Mouse (Mus musculus): ENCODE results near the gene Cdc20b. TPM values are rescaled to one million over a fixed set of nuclear protein-coding genes. Genes with fewer than 3 reads are reported as not detected.

Gene Cdc20b
- not detected in 2 replicates for polyA plus RNA-seq (2012; rRNA removed)

DNA sequence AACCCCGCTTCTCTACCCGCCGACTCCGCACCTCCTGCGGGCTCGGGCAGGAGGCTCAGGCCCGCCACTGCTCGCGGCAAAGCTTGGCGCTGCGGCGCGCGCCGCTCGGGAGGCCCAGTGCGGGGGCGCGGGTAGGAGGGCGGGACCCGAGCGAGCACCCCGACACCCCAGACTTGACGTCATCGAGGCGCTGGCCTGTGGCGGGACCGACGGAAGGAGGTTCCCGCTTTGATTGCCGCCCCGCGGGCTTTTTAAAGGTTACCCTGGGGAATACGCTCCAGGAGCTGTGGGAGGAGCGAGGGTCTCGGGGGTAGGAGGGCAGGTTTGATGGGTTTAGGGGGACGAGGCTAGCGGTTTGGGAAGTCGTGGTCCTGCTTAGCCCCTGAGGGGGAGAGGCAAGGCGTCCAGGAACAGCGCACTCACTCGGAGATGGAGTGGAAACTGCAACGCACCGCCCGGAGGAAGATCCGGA lies at the start of gene Cdc20b:
TSS of gene Cdc20b (plus strand) at position 162 of the 472 bp plus-strand sequence.

GRCm38 (mm10) chr13:112987532-112987943 lies 47.4 kb upstream of the Cdc20b start, which contains the start of gene Ccno:
Gene Ccno, plus strand, starts transcription at chr13:112987802.

GRCm38 (mm10) chr13:112993531-112994152 lies 41.3 kb upstream of the Cdc20b start, which contains the start of gene Mcidas:
Gene Mcidas, plus strand, starts transcription at chr13:112993845.

GRCm38 (mm10) chr13:113046211-113046883 lies 11.4 kb downstream of the Cdc20b start, which contains the start of gene Gpx8:
Gene Gpx8, minus strand, starts transcription at chr13:113046410.

DNA sequence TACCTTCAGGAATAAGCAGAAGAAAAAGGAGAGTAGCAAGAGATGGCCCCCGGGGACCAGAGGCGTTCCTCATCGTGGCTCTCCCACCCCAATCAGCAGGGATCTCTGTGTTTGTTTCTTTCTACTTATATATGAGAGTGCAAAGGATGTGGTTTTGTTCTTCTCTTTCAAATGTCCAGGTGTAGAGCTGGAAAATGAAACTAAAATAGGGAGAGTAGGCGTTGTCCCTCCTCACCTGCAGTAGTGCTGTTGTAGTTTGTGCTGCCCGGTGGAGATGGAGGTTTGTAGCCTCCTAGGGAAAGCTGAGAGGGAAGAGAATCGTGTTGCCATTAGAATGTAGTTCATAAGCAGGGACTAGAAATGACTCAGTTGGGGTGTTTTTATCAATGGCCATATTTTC lies 66.0 kb downstream of the Cdc20b start, which contains the start of gene Gzma:
TSS of gene Gzma (minus strand) at position 103 of the 400 bp plus-strand sequence.

Other genes with a start within 250 kb of the Cdc20b start
- 58.8 and 59.9 TPM in 2 replicates for gene Plpp1, start 234.3 kb upstream of the Cdc20b start, polyA plus RNA-seq (2012; rRNA removed)
- 1.8 and 3.1 TPM in 2 replicates for gene Mtrex, start 107.7 kb upstream of the Cdc20b start, polyA plus RNA-seq (2012; rRNA removed)
- gene Dhx29, start 107.7 kb upstream of the Cdc20b start, polyA plus RNA-seq (2012; rRNA removed): 1.6 and 1.7 TPM in 2 replicates
- 0.28 and 0.67 TPM in 2 replicates for gene Ccno, start 47.3 kb upstream of the Cdc20b start, polyA plus RNA-seq (2012; rRNA removed)
- not detected in 2 replicates for gene Mcidas, start 41.3 kb upstream of the Cdc20b start, polyA plus RNA-seq (2012; rRNA removed)
- 0.98 and 1.4 TPM in 2 replicates for gene Gpx8, start 11.3 kb downstream of the Cdc20b start, polyA plus RNA-seq (2012; rRNA removed)
- 0.27 and 0.45 TPM in 2 replicates for gene Gzma, start 65.9 kb downstream of the Cdc20b start, polyA plus RNA-seq (2012; rRNA removed)
- gene Esm1, start 174.5 kb downstream of the Cdc20b start, polyA plus RNA-seq (2012; rRNA removed): 2.2 and 2.9 TPM in 2 replicates
- not detected in 2 replicates for gene Gzmk, start 190.8 kb downstream of the Cdc20b start, polyA plus RNA-seq (2012; rRNA removed)